Mouse (Mus musculus) midbrain, embryonic 14.5 days (tissue): ENCODE data around the gene Fryl. TPM values are rescaled to one million over a fixed set of nuclear protein-coding genes. Genes with fewer than 3 reads are reported as not detected.

Experiments used
- ATAC-seq: fragments of 200-750 bp; cut with Nextera tagmentation; 2 replicates; pipeline ENCODE4 v1.8.0; 2017; ENCODE audit warnings: moderate number of reproducible peaks, moderate library complexity; ENCODE audit not compliant: low FRiP score, low TSS enrichment
- DNase-seq: peaks from one replicate; pipeline ENCODE4 v3.0.0-alpha.2; 2015
- H3K27ac ChIP-seq: fragments of 300-500 bp; sonication (generic); replicated peaks from 2 replicates; pipeline ENCODE4 v1.5.1; 2014; ENCODE audit warnings: mild to moderate bottlenecking, low read depth, low read length, moderate library complexity
- H3K27me3 ChIP-seq: fragments of 300-500 bp; sonication (generic); 2 replicates; pipeline ENCODE4 v1.6.1; 2014; ENCODE audit warnings: low read length, control low read depth, mixed read lengths; ENCODE audit not compliant: control insufficient read depth, insufficient read depth
- H3K36me3 ChIP-seq: fragments of 300-500 bp; sonication (generic); 2 replicates; pipeline ENCODE4 v1.6.1; 2014; ENCODE audit warnings: low read length, control low read depth; ENCODE audit not compliant: control insufficient read depth, insufficient read depth
- H3K4me1 ChIP-seq: fragments of 300-500 bp; sonication (generic); 2 replicates; pipeline ENCODE4 v1.6.1; 2014; ENCODE audit warnings: mild to moderate bottlenecking, antibody characterized with exemption, low read length, control low read depth; ENCODE audit not compliant: control insufficient read depth, insufficient read depth
- H3K4me2 ChIP-seq: fragments of 300-500 bp; sonication (generic); 2 replicates; pipeline ENCODE4 v1.6.1; 2014; ENCODE audit warnings: mild to moderate bottlenecking, low read length, moderate library complexity
- H3K4me3 ChIP-seq: fragments of 300-500 bp; sonication (generic); replicated peaks from 2 replicates; pipeline ENCODE4 v1.5.1; 2014; ENCODE audit warnings: low read depth, low read length
- H3K9ac ChIP-seq: fragments of 300-500 bp; sonication (generic); replicated peaks from 2 replicates; pipeline ENCODE4 v1.6.1; 2014; ENCODE audit warnings: mild to moderate bottlenecking, low read length, moderate library complexity
- H3K9me3 ChIP-seq: fragments of 300-500 bp; sonication (generic); 2 replicates; pipeline ENCODE4 v1.6.1; 2016; ENCODE audit warnings: low read length, control low read depth, mixed read lengths; ENCODE audit not compliant: control insufficient read depth
- WGBS: fragments of 180-500 bp; shearing (Covaris S2); extraction: QIAGEN DNeasy Blood & Tissue Kit; methylation state at CpG from one replicate; pipeline ENCODE4 v1.1.7; 2014; 5-methylcytosine and 5-hydroxymethylcytosine counted together
- polyA plus RNA-seq: library from polyadenylated mRNA; unstranded; fragments of >200 nt; fragmentation: Nextera tagmentation; extraction: Ambion mirVana; gene quantifications from 2 replicates; pipeline ENCODE4 v1.2.1, GENCODE M21; 2014

The Fryl gene
- polyA plus RNA-seq, 1 experiment from 2014 or later: 48.5 TPM

DNA sequence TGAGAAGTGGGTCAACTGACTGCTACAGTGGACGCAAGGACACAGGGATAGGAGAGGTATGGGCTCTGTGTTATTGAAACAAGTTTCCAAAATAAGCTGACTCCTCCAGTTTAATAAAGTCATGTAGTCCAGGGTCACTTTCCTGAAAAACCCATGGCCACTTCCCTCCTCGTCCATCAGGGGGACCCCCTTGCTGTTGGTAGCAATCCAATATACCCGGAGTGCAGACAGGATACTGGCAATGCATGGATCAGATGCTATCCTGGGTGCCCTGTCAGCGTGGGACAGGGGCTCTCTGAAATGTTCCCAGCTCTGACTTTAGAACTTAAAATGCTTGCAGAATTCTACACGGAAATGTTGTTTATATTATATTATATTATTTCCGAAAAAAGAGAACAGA, 34.0 kb downstream of the Fryl start:
- no peak overlapping the region for H3K4me3 ChIP-seq
- ATAC-seq: no peak
- no peak overlapping the region for H3K9ac ChIP-seq
- no peak overlapping the region for H3K4me2 ChIP-seq
- H3K9me3 ChIP-seq: no peaks in the 10 kb centered on the region
- WGBS: 45% methylated on average over 6 of the region's 6 CpGs
- H3K4me1 ChIP-seq: no peaks in the 10 kb centered on the region
- no peak overlapping the region for H3K27ac ChIP-seq
- no peaks in the 10 kb centered on the region for H3K36me3 ChIP-seq
- no peaks in the 10 kb centered on the region for H3K27me3 ChIP-seq
- DNase-seq: peak; percentile 61

DNA sequence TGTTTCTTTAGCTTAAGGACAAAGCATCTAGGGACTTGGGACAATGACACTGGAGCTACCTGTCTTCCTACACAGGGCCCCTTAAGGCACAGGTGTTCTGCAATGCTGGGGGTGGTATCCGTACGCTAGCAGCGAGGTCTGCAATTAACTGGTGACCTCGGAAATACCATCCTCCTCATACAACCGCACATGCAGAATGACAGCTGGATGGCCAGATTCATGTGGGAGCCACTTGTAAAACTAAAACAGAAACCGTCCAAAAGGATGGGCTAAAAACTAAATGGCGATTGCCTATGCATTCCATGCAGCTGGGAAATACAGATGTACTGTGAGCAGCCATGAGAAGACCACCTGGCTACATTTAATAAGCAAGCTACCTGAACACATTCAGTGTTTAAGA, 34.6 kb downstream of the Fryl start:
- WGBS: 90% methylated on average over 7 of the region's 7 CpGs
- Histone ChIP-seq H3K4me1 (no peaks in the 10 kb centered on the region), H3K4me3 (no peak overlapping the region), H3K27me3 (no peaks in the 10 kb centered on the region), H3K4me2 (no peak overlapping the region), H3K27ac (no peak overlapping the region), H3K36me3 (no peaks in the 10 kb centered on the region), H3K9me3 (no peaks in the 10 kb centered on the region), H3K9ac (no peak overlapping the region)
- ATAC-seq: no peak
- DNase-seq: no peak

DNA sequence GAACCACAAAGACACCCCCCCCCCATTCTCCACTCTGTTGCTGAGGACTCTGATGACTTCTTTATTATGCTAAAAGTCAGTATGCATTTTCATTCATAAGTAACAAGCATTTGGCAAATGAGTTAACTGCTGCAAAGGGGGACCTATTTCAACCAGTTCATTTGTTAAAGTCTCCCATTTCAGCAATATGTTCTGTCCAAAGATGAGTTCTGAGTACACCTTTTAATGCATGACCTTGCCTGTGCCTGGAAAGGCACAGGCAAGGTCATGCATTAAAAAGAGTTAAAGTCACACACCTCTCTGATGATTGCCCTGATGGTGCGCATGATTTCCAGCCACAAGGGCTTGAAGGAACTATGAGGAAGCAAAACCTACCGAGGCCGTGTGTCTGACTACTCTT, 36.7 kb downstream of the Fryl start:
- WGBS: 87% methylated on average over 3 of the region's 3 CpGs
- no peak for ATAC-seq

DNA sequence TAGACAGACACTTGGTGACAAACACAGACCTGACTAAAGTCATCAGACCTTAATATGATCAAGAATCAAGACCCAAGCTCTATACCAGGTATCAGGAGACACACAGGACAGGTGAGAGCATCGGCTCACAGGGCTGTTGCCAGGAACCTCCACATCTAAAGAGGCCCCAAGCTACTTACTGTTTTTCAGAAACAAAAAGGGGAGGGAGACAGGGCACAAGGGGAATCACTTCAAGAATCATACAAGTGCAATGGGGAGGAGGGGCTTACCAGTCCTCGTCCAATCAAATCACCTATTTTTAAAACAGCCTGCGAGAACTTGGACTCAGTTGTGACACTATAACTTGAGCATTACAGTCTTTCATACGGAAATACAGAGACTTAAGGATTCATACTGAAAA, 38.4 kb downstream of the Fryl start:
- DNase-seq (no peak), ATAC-seq (no peak)
- WGBS: 92% methylated on average over 4 of the region's 4 CpGs
- Histone ChIP-seq H3K27me3 (no peaks in the 10 kb centered on the region), H3K4me3 (no peak overlapping the region), H3K36me3 (0 out of 2 replicates have a peak, but pooled peaks cover 5% of the 10 kb centered on the region), H3K9ac (no peak overlapping the region), H3K4me1 (no peaks in the 10 kb centered on the region), H3K27ac (no peak overlapping the region), H3K9me3 (no peaks in the 10 kb centered on the region), H3K4me2 (no peak overlapping the region)

More for the DNA sequence above, 36.7 kb downstream of the Fryl start:
- Histone ChIP-seq H3K4me1 (no peaks in the 10 kb centered on the region), H3K4me3 (no peak overlapping the region), H3K9ac (no peak overlapping the region), H3K36me3 (no peaks in the 10 kb centered on the region), H3K4me2 (no peak overlapping the region), H3K27ac (no peak overlapping the region), H3K27me3 (no peaks in the 10 kb centered on the region), H3K9me3 (no peaks in the 10 kb centered on the region)
- no peak for DNase-seq

DNA sequence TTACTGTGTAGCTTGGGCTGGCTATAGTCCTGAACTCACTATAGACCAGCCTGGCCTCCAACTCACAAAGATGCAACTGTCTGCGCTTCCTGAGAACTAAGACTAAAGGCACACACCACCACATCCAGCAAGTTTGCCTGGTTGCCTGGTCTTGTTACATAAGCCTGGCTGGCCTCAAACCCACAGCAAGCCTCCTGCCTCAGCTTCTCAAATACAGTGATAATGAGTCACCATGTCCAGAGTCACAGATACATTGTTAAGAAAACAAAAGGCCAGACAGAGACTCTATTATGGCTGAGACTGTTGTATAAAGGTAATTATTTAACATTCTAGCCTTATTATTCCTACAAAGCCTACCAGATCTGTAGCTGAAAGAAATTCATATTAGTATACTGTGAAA, 39.3 kb downstream of the Fryl start:
- H3K4me3 ChIP-seq: no peak overlapping the region
- DNase-seq (no peak), ATAC-seq (no peak)
- H3K4me2 ChIP-seq: no peak overlapping the region
- 97% methylated on average over 1 of the region's 1 CpGs for WGBS
- H3K27me3 ChIP-seq: no peaks in the 10 kb centered on the region
- H3K27ac ChIP-seq: no peak overlapping the region
- 0 out of 2 replicates have a peak, but pooled peaks cover 6% of the 10 kb centered on the region for H3K36me3 ChIP-seq
- H3K9me3 ChIP-seq: no peaks in the 10 kb centered on the region
- H3K9ac ChIP-seq: no peak overlapping the region
- no peaks in the 10 kb centered on the region for H3K4me1 ChIP-seq

DNA sequence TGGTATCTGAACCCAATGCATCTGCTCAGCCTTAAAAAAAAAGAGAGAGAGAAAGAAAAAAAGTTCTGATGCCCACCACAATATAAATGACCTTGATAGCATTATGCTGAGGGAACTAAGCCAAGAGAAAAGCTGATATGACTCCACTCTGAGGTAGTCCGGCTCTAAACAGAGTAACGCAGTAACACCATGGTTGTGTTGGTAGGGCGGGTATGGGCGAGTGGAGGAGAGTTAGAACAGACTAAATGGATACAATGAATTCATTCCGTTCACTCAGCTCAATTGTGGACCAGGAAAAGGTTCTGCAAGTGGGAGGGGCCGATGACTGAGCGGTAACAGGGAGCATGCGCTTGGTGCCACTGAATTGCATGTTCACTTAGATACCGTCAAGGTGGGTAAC, 40.4 kb downstream of the Fryl start:
- 0 out of 2 replicates have a peak, but pooled peaks cover 8% of the 10 kb centered on the region for H3K36me3 ChIP-seq
- no peak overlapping the region for H3K4me3 ChIP-seq
- no peak overlapping the region for H3K27ac ChIP-seq
- no peak overlapping the region for H3K9ac ChIP-seq
- no peaks in the 10 kb centered on the region for H3K27me3 ChIP-seq
- H3K9me3 ChIP-seq: no peaks in the 10 kb centered on the region
- no peak overlapping the region for H3K4me2 ChIP-seq
- no peak for ATAC-seq
- WGBS: 94% methylated on average over 9 of the region's 9 CpGs
- DNase-seq: no peak
- no peaks in the 10 kb centered on the region for H3K4me1 ChIP-seq

DNA sequence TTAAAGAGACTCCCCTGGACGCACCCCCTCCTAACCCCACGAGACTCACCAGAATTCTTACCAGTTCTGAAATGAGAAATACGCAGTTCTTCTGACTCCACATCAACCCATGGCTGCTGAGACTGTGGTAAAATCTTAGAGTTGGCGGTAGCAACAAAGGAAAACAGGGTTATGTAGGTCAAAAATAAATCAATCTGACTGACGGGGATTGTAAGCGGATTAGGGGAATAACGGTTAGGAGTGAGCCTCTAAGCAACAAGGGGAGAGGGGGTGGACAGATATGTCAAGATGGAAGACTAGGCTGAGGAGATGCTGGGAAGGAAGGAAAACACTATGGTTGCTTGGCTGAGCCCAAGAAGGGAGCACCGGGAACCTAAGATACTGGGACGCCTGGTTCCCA, 44.0 kb downstream of the Fryl start:
- Histone ChIP-seq H3K36me3 (0 out of 2 replicates have a peak, but pooled peaks cover 8% of the 10 kb centered on the region), H3K4me2 (no peak overlapping the region), H3K27ac (no peak overlapping the region), H3K27me3 (no peaks in the 10 kb centered on the region), H3K9me3 (no peaks in the 10 kb centered on the region), H3K4me3 (no peak overlapping the region), H3K9ac (no peak overlapping the region), H3K4me1 (no peaks in the 10 kb centered on the region)
- ATAC-seq (no peak), DNase-seq (no peak)
- 76% methylated on average over 9 of the region's 9 CpGs for whole genome bisulfite sequencing

DNA sequence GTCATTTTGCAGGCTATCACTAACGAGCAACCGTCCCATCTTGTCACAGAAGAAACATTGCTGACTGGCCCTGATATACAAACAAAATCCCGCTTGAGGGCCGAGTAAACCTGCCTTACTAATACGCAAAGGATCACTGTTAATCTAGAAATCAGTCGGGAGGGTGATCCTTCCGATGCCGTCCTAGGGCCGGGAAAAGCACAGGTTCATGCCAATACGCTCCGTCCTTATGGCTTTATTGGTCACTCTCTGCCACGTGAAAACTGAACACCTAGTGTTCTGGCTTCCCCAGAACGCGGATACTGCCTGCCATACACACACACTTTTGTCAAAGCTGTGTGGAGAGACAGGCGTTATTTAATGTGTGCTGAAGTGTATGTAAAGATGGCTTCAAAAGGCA, 44.5 kb downstream of the Fryl start:
- DNase-seq (no peak), ATAC-seq (no peak)
- Histone ChIP-seq H3K4me2 (no peak overlapping the region), H3K9ac (no peak overlapping the region), H3K27me3 (no peaks in the 10 kb centered on the region), H3K36me3 (0 out of 2 replicates have a peak, but pooled peaks cover 8% of the 10 kb centered on the region), H3K27ac (no peak overlapping the region), H3K9me3 (no peaks in the 10 kb centered on the region), H3K4me1 (no peaks in the 10 kb centered on the region), H3K4me3 (no peak overlapping the region)
- WGBS: 92% methylated on average over 15 of the region's 15 CpGs

DNA sequence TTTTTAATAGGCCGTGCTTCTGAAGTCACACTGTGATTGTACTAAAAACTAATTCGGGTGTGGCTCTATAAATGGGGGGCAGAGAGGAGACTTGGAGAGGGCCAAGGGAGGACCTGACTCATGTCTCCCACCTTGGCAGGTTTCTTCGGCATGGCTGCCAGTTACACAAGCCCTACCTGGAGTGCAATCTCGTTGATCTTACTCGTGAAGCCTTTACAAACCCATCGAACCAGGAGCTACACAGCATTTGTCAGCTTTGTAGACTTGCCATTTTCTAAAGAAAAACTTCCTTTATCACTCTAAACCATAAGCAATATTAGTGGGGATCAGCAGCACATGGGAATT, 45.5 kb downstream of the Fryl start:
- WGBS: 97% methylated on average over 6 of the region's 6 CpGs

More for the DNA sequence above, 45.5 kb downstream of the Fryl start:
- H3K4me2 ChIP-seq: no peak overlapping the region
- ATAC-seq (no peak), DNase-seq (no peak)
- H3K27ac ChIP-seq: no peak overlapping the region
- H3K4me1 ChIP-seq: no peaks in the 10 kb centered on the region
- H3K9ac ChIP-seq: no peak overlapping the region
- 0 out of 2 replicates have a peak, but pooled peaks cover 11% of the 10 kb centered on the region for H3K36me3 ChIP-seq
- no peak overlapping the region for H3K4me3 ChIP-seq
- no peaks in the 10 kb centered on the region for H3K9me3 ChIP-seq
- H3K27me3 ChIP-seq: no peaks in the 10 kb centered on the region
